Mouse (Mus musculus): ENCODE results near the gene Slc22a14. TPM values are rescaled to one million over a fixed set of nuclear protein-coding genes. Genes with fewer than 3 reads are reported as not detected.

The Slc22a14 gene
- polyA plus RNA-seq (2016; fragmentation: Nextera tagmentation; extraction: Ambion mirVana): not detected in 2 replicates

- no peak within 1 kb of the TSS for H3K9ac ChIP-seq
- H3K27ac ChIP-seq: no peak within 1 kb of the TSS
- H3K27me3 ChIP-seq: no peaks in the 10 kb centered on the region
- 85% methylated on average over 7 of the region's 7 CpGs for WGBS
- no peak for ATAC-seq (ENCODE audit: insufficient number of reproducible peaks, insufficient read depth, low FRiP score, low TSS enrichment)
- H3K4me2 ChIP-seq (replicated peaks): no peak within 1 kb of the TSS
- H3K36me3 ChIP-seq: peaks cover 6% of the 10 kb centered on the region
- peaks cover 9% of the 10 kb centered on the region; the same call in 1 of the 2 replicates for H3K4me1 ChIP-seq
- H3K9me3 ChIP-seq: no peaks in the 10 kb centered on the region
- H3K4me3 ChIP-seq: no peak within 1 kb of the TSS
Measured at GRCm38 (mm10) chr9:119365284-119365683, at the start of gene Slc22a14. TSS of gene Slc22a14 (minus strand) at chr9:119365553.

GRCm38 (mm10) chr9:119409864-119410263 lies 44.5 kb upstream of the Slc22a14 start:
- H3K9ac ChIP-seq: no peak overlapping the region
- no peak overlapping the region for H3K4me2 ChIP-seq (replicated peaks)
- WGBS: 48% methylated on average over 5 of the region's 5 CpGs
- H3K9me3 ChIP-seq: peaks cover 9% of the 10 kb centered on the region
- no peaks in the 10 kb centered on the region for H3K27me3 ChIP-seq
- H3K4me1 ChIP-seq: peaks cover 12% of the 10 kb centered on the region
- no peak for ATAC-seq (ENCODE audit: insufficient number of reproducible peaks, insufficient read depth, low FRiP score, low TSS enrichment)
- no peak overlapping the region for H3K4me3 ChIP-seq
- no peak overlapping the region for H3K27ac ChIP-seq
- H3K36me3 ChIP-seq: peaks cover 4% of the 10 kb centered on the region

GRCm38 (mm10) chr9:119408898-119409664 lies 43.7 kb upstream of the Slc22a14 start:
- ATAC-seq (ENCODE audit: insufficient number of reproducible peaks, insufficient read depth, low FRiP score, low TSS enrichment): no peak
- no peak overlapping the region for H3K4me3 ChIP-seq
- 78% methylated on average over 11 of the region's 11 CpGs for WGBS
- H3K36me3 ChIP-seq: peaks cover 4% of the 10 kb centered on the region
- no peaks in the 10 kb centered on the region for H3K27me3 ChIP-seq
- H3K9me3 ChIP-seq: peaks cover 9% of the 10 kb centered on the region
- peak overlapping the region; percentile 30; the same call in 1 of the 2 replicates for H3K27ac ChIP-seq
- H3K4me2 ChIP-seq (replicated peaks): no peak overlapping the region
- H3K9ac ChIP-seq: no peak overlapping the region
- H3K4me1 ChIP-seq: peaks cover 20% of the 10 kb centered on the region

DNA sequence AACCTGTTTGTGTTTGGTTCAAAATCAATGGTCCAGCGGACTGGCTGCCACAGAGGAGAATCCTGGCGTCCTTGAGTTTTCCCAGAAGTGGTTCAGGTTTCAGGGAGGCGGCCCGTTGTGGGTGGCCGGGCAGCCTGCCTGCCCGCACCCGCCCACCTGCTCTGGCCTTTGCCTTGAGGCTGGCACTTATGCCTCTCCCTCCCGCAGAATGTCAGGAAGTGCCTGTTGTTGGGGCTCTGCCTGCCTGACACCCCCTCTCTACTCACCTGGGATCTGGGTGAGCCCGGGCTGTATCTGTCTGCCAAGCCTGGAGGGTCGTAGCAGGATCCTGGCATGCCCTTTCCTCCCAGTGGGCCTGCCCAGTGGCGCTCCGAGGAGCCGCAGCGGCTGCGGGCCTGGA lies 42.5 kb upstream of the Slc22a14 start:
- Histone ChIP-seq H3K9me3 (peaks cover 4% of the 10 kb centered on the region), H3K27ac (0 out of 2 replicates have a peak overlapping the region, but pooled peaks have one; percentile 19), H3K9ac (no peak overlapping the region), H3K4me3 (no peak overlapping the region), H3K4me2 (replicated peaks) (no peak overlapping the region), H3K36me3 (peaks cover 4% of the 10 kb centered on the region), H3K4me1 (peaks cover 27% of the 10 kb centered on the region), H3K27me3 (no peaks in the 10 kb centered on the region)
- ATAC-seq (ENCODE audit: insufficient number of reproducible peaks, insufficient read depth, low FRiP score, low TSS enrichment): no peak
- 65% methylated on average over 15 of the region's 15 CpGs for WGBS

GRCm38 (mm10) chr9:119404090-119404489 lies 38.7 kb upstream of the Slc22a14 start:
- no peak overlapping the region for H3K27ac ChIP-seq
- peak overlapping the region; percentile 98 for H3K9ac ChIP-seq
- H3K4me2 ChIP-seq (replicated peaks): peak overlapping the region; percentile 85

DNA sequence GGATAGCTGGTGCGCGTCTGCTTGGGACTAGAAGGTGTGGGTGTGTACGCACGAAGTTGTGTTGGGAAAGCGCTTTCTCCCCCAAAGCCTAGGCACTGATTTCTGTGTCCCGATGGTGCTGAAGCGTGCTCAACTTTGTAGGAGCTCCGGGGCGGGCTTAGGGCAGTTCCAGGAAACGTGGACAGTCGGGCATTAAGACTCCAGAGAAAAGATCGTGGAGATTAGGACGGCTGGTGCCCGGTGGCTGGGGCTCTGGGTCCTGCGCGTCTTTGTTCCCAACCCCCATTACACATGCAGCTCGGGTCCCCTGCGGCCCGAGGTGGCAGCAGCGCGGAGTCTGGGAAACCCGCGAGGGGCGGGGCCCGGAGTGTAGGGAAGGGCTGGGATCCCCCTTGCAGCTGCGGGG lies 37.9 kb upstream of the Slc22a14 start:
- Histone ChIP-seq H3K4me3 (peak overlapping the region; percentile 89), H3K9me3 (no peaks in the 10 kb centered on the region), H3K36me3 (no peaks in the 10 kb centered on the region), H3K4me2 (replicated peaks) (peak overlapping the region; percentile 85), H3K9ac (peak overlapping the region; percentile 98), H3K27ac (peak overlapping the region; percentile 99), H3K4me1 (peaks cover 29% of the 10 kb centered on the region), H3K27me3 (no peaks in the 10 kb centered on the region)
- under 1% methylated on average over 26 of the region's 26 CpGs for WGBS
- peak; percentile 39; the same call in 1 of the 2 replicates for ATAC-seq (ENCODE audit: insufficient number of reproducible peaks, insufficient read depth, low FRiP score, low TSS enrichment)

More at GRCm38 (mm10) chr9:119404090-119404489, 38.7 kb upstream of the Slc22a14 start:
- Histone ChIP-seq H3K27me3 (no peaks in the 10 kb centered on the region), H3K36me3 (no peaks in the 10 kb centered on the region), H3K9me3 (no peaks in the 10 kb centered on the region), H3K4me3 (peak overlapping the region; percentile 89), H3K4me1 (peaks cover 30% of the 10 kb centered on the region)
- 65% methylated on average over 5 of the region's 5 CpGs for WGBS
- ATAC-seq (ENCODE audit: insufficient number of reproducible peaks, insufficient read depth, low FRiP score, low TSS enrichment): no peak

- peak; percentile 61 for ATAC-seq (ENCODE audit: insufficient number of reproducible peaks, insufficient read depth, low FRiP score, low TSS enrichment)
- Histone ChIP-seq H3K4me2 (replicated peaks) (peak overlapping the region; percentile 85), H3K9me3 (no peaks in the 10 kb centered on the region), H3K9ac (peak overlapping the region; percentile 98), H3K4me1 (peaks cover 22% of the 10 kb centered on the region), H3K4me3 (peak overlapping the region; percentile 89), H3K36me3 (no peaks in the 10 kb centered on the region), H3K27me3 (no peaks in the 10 kb centered on the region), H3K27ac (peak overlapping the region; percentile 99)
- WGBS: under 1% methylated on average over 123 of the region's 127 CpGs
Measured at GRCm38 (mm10) chr9:119402253-119403235, 37.2 kb upstream of the Slc22a14 start.

DNA sequence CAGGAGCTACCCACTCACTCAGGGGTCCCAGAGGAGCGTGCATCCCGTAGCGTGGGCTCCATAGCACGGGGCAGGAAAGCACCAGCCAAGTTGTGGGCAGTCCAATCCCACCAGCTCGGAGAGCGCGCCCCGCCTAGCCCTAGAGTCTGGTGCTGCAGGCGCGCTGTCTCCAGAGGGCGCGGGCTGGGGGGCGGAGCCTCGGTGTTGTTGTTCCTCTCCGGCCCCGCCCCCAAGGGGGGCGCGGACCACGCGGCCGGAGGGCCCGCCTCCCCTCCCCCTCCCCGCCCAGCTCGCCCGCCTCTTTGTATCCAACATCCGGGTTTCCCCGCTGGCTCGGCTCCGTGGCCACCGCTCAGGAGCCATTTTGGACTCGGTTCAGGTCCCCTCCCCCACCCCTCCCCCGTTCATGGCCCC lies 36.5 kb upstream of the Slc22a14 start, which contains the start of gene Acvr2b:
TSS of gene Acvr2b (plus strand) at position 318 of the 414 bp plus-strand sequence.
- peak; percentile 95 for ATAC-seq (ENCODE audit: insufficient number of reproducible peaks, insufficient read depth, low FRiP score, low TSS enrichment)
- no peaks in the 10 kb centered on the region for H3K27me3 ChIP-seq
- peak within 1 kb of the TSS; percentile 99 for H3K27ac ChIP-seq
- H3K4me3 ChIP-seq: peak within 1 kb of the TSS; percentile 89
- no peaks in the 10 kb centered on the region for H3K9me3 ChIP-seq
- peak within 1 kb of the TSS; percentile 85 for H3K4me2 ChIP-seq (replicated peaks)
- H3K4me1 ChIP-seq: peaks cover 20% of the 10 kb centered on the region
- 1% methylated on average over 23 of the region's 32 CpGs for WGBS
- no peaks in the 10 kb centered on the region for H3K36me3 ChIP-seq
- H3K9ac ChIP-seq: peak within 1 kb of the TSS; percentile 98

DNA sequence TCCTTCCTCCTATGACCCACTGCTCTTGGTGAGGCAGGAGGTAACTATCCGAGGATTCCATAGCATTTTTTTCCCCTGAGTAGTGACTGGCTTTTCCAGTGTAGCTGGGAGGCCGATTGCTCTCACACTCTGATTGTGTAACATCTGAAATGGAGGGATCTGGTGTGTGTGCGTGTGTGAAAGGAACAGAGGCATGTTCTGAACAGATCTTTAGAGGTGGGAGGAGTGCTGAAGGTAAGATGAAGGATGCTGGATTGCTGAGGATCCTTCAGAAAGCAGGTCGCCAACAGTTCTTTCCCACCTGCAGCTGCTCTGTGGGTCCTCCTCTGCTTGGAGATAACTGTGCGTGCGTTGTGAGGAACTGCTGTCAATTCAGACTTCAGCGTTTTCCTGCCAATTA lies 36.0 kb upstream of the Slc22a14 start:
- peak overlapping the region; percentile 85 for H3K4me2 ChIP-seq (replicated peaks)
- H3K27me3 ChIP-seq: no peaks in the 10 kb centered on the region
- no peaks in the 10 kb centered on the region for H3K36me3 ChIP-seq
- WGBS: 3% methylated on average over 7 of the region's 7 CpGs
- peak overlapping the region; percentile 99; the same call in 1 of the 2 replicates for H3K27ac ChIP-seq
- peak overlapping the region; percentile 89 for H3K4me3 ChIP-seq
- peaks cover 20% of the 10 kb centered on the region for H3K4me1 ChIP-seq
- ATAC-seq (ENCODE audit: insufficient number of reproducible peaks, insufficient read depth, low FRiP score, low TSS enrichment): peak; percentile 4; the same call in 1 of the 2 replicates
- H3K9ac ChIP-seq: peak overlapping the region; percentile 34
- no peaks in the 10 kb centered on the region for H3K9me3 ChIP-seq

DNA sequence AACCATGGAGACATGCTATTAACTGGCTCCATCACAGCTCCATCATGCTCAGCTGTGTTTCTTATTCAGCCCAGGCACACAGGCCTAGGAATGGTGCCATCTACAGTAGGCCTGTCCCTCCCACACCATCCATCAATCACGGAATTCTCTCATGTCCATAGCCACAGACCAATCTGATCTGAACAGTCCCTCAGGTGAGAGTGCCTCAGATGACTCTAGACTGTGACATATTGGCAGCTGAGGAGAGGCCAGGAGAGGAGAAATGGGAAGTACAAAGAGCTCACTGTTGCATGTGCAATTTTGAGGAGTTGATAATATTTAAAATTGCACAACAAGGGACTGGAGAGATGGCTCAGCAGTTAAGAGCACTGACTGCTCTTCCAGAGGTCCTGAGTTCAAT lies 29.5 kb upstream of the Slc22a14 start:
- no peaks in the 10 kb centered on the region for H3K4me1 ChIP-seq
- no peaks in the 10 kb centered on the region for H3K27me3 ChIP-seq
- 86% methylated on average over 1 of the region's 1 CpGs for WGBS
- no peak overlapping the region for H3K9ac ChIP-seq
- H3K36me3 ChIP-seq: no peaks in the 10 kb centered on the region
- H3K27ac ChIP-seq: no peak overlapping the region
- ATAC-seq (ENCODE audit: insufficient number of reproducible peaks, insufficient read depth, low FRiP score, low TSS enrichment): no peak
- H3K9me3 ChIP-seq: no peaks in the 10 kb centered on the region
- H3K4me3 ChIP-seq: no peak overlapping the region
- H3K4me2 ChIP-seq (replicated peaks): no peak overlapping the region

- WGBS: 88% methylated on average over 2 of the region's 2 CpGs
- H3K4me1 ChIP-seq: no peaks in the 10 kb centered on the region
- no peak overlapping the region for H3K9ac ChIP-seq
- no peak overlapping the region for H3K4me3 ChIP-seq
- no peak overlapping the region for H3K4me2 ChIP-seq (replicated peaks)
- no peaks in the 10 kb centered on the region for H3K9me3 ChIP-seq
- H3K36me3 ChIP-seq: peaks cover 3% of the 10 kb centered on the region; the same call in 1 of the 2 replicates
- no peak overlapping the region for H3K27ac ChIP-seq
- H3K27me3 ChIP-seq: no peaks in the 10 kb centered on the region
- ATAC-seq (ENCODE audit: insufficient number of reproducible peaks, insufficient read depth, low FRiP score, low TSS enrichment): no peak
Measured at GRCm38 (mm10) chr9:119390214-119390613, 24.9 kb upstream of the Slc22a14 start.

Measured in embryonic facial prominence, embryonic 12.5 days (tissue).